Mouse (Mus musculus): ENCODE results near the gene Dop1a.

DNA sequence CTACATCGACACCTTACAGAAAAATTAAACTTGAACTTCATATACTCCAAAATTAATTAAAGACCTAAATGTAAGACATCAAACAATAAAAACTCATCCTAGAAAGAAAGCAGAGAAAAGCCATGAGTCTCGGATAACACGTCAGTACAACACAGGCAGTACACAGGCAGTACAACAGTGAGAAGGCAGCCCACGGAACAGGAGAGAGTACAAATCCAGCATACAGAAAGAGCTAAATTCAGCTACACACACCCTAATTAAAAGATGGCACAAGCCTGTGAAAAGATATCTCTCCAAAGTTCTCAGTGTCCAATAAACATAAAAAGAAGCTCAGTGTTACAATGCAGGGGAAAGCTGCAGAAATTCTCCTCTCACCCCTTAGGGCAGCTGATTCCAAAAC is 9.0 kb downstream of the Dop1a start:
- TF ChIP-seq CTCF (IDR thresholded peaks at IDR 0.05; ENCODE audit: borderline replicate concordance, control insufficient read depth, extremely low read depth, insufficient read depth, low read length, poor library complexity) (no peak), POLR2A (IDR thresholded peaks at IDR 0.05; ENCODE audit: control insufficient read depth, extremely low read depth, insufficient read depth, low read length, poor library complexity) (no peak)

Data from thymus, adult 2 months (tissue).